Mouse (Mus musculus) thymus, adult 2 months (tissue): ENCODE data around the gene Eya2.

Experiments
- CTCF ChIP-seq: fragments of 200-500 bp; IDR thresholded peaks from 2 replicates; pipeline ENCODE4 v1.5.1; 2012; ENCODE audit warnings: mild to moderate bottlenecking, control low read depth, low read length, moderate library complexity, borderline replicate concordance; ENCODE audit not compliant: control insufficient read depth, poor library complexity, insufficient read depth; ENCODE audit errors: extremely low read depth
- POLR2A ChIP-seq: fragments of 200-500 bp; IDR thresholded peaks from 2 replicates; pipeline ENCODE4 v1.6.1; 2012; ENCODE audit warnings: mild to moderate bottlenecking, low read length, control low read depth, moderate library complexity; ENCODE audit not compliant: control insufficient read depth, poor library complexity, insufficient read depth; ENCODE audit errors: extremely low read depth

- no peak for TF ChIP-seq CTCF
- TF ChIP-seq POLR2A = no peak
These were observed 122.6 kb downstream of the Eya2 start for GRCm38 (mm10) chr2:165717182-165718176.
